Mouse (Mus musculus) midbrain, embryonic 12.5 days (tissue): ENCODE measurements around the gene Ankrd33b. TPM values are rescaled to one million over a fixed set of nuclear protein-coding genes. Genes with fewer than 3 reads are reported as not detected.

Source experiments
- ATAC-seq: fragments of 200-750 bp; cut with Nextera tagmentation; 2 replicates; pipeline ENCODE4 v1.8.0; 2017; ENCODE audit warnings: low read depth, moderate TSS enrichment, moderate library complexity; ENCODE audit not compliant: low FRiP score
- H3K27ac ChIP-seq: fragments of 300-500 bp; sonication (generic); replicated peaks from 2 replicates; pipeline ENCODE4 v1.5.1; 2016; ENCODE audit warnings: mild to moderate bottlenecking
- H3K27me3 ChIP-seq: fragments of 300-500 bp; sonication (generic); 2 replicates; pipeline ENCODE4 v1.6.1; 2016; ENCODE audit warnings: mild to moderate bottlenecking
- H3K36me3 ChIP-seq: fragments of 300-500 bp; sonication (generic); 2 replicates; pipeline ENCODE4 v1.6.1; 2016
- H3K4me1 ChIP-seq: fragments of 300-500 bp; sonication (generic); 2 replicates; pipeline ENCODE4 v1.6.1; 2016
- H3K4me2 ChIP-seq: fragments of 300-500 bp; sonication (generic); replicated peaks from 2 replicates; pipeline ENCODE4 v1.6.1; 2016; ENCODE audit warnings: mild to moderate bottlenecking, moderate library complexity
- H3K4me3 ChIP-seq: fragments of 300-500 bp; sonication (generic); 2 replicates; pipeline ENCODE4 v1.5.1; 2016; ENCODE audit warnings: mild to moderate bottlenecking
- H3K9ac ChIP-seq: fragments of 300-500 bp; sonication (generic); replicated peaks from 2 replicates; pipeline ENCODE4 v1.6.1; 2016; ENCODE audit warnings: mild to moderate bottlenecking, moderate library complexity
- H3K9me3 ChIP-seq: fragments of 300-500 bp; sonication (generic); 2 replicates; pipeline ENCODE4 v1.6.1; 2016; ENCODE audit warnings: mild to moderate bottlenecking
- WGBS: fragments of 180-500 bp; shearing (Covaris S2); methylation state at CpG from one replicate; pipeline ENCODE4 v1.1.7; 2016; 5-methylcytosine and 5-hydroxymethylcytosine counted together
- polyA plus RNA-seq: library from polyadenylated mRNA; unstranded; fragments of >200 nt; fragmentation: Nextera tagmentation; extraction: Ambion mirVana; gene quantifications from 2 replicates; pipeline ENCODE4 v1.2.1, GENCODE M21; 2016

Gene Ankrd33b
- polyA plus RNA-seq, 1 experiment from 2014 or later: 0.71 TPM

DNA sequence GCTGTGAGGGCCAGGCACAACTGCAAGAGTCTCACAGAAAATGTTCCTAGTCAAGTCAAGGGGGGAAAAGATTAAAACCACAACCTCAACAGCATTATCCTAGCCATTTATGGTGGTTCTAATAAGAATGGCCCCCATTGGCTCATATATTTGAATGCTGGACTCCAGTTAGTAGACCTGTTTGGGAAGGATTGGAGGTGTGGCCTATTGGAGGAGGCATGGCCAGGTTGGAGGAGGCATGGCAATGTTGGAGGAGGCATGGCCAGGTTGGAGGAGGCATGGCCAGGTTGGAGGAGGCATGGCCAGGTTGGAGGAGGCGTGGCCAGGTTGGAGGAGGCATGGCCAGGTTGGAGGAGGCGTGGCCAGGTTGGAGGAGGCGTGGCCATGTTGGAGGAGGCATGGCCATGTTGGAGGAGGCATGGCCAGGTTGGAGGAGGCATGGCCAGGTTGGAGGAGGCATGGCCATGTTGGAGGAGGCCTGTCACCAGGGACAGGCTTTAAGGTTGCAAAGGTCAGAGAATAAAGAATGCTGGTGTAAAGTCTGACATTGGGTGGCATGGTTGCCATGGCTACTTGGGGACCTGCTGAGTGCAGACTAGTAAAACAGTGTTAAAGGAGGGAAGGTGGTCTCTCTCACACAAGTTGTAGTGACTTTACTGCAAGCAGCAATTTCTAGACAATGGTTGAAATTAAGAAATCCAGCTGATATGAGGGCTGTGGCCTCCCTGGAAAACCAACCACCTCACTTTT is 50.3 kb downstream of the Ankrd33b start:
- Histone ChIP-seq H3K4me3 (no peak overlapping the region), H3K9me3 (0 out of 2 replicates have a peak, but pooled peaks cover 2% of the 10 kb centered on the region), H3K27ac (no peak overlapping the region), H3K9ac (no peak overlapping the region), H3K4me2 (no peak overlapping the region), H3K36me3 (no peaks in the 10 kb centered on the region), H3K27me3 (no peaks in the 10 kb centered on the region), H3K4me1 (peaks cover 19% of the 10 kb centered on the region)
- 89% methylated on average over 3 of the region's 3 CpGs for WGBS
- ATAC-seq: no peak

DNA sequence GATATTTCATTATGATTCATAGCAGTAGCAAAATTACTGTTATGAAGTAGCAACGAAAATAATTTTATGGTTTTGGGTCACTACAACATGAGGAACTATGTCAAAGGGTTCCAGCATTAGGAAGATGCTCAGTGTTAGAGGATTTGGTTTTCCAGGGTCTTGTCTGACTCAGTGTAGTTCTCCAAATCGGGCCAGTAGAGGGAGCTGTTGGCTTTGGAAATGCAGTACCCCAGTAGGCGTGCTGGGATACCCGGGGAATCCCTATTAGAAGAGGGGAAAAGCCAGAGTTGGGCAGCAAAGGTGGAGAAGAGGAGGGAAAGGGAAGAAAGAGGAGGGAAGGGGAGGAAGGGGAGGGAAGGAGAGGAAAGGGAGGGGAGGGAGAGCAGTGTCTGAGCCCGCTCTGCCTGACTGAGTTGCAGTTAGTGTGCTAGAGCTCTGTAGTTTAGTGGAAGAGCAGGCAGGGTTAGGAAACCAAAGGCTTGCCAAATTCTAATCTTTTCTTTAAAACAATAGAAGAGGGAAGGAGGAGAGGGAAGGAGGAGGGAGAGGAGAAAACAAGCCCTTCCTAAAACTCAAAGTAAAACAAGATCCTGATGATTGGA is 51.8 kb downstream of the Ankrd33b start:
- no peak overlapping the region for H3K4me3 ChIP-seq
- H3K4me2 ChIP-seq: no peak overlapping the region
- ATAC-seq: peak; percentile 84
- no peaks in the 10 kb centered on the region for H3K27me3 ChIP-seq
- H3K9me3 ChIP-seq: no peaks in the 10 kb centered on the region
- H3K4me1 ChIP-seq: peaks cover 19% of the 10 kb centered on the region
- H3K9ac ChIP-seq: no peak overlapping the region
- WGBS: 3% methylated on average over 5 of the region's 5 CpGs
- no peak overlapping the region for H3K27ac ChIP-seq
- H3K36me3 ChIP-seq: no peaks in the 10 kb centered on the region

- no peaks in the 10 kb centered on the region for H3K4me1 ChIP-seq
- no peaks in the 10 kb centered on the region for H3K9me3 ChIP-seq
- no peak overlapping the region for H3K9ac ChIP-seq
- no peak overlapping the region for H3K4me2 ChIP-seq
- no peak overlapping the region for H3K27ac ChIP-seq
- H3K36me3 ChIP-seq: no peaks in the 10 kb centered on the region
- no peak overlapping the region for H3K4me3 ChIP-seq
- WGBS: 74% methylated on average over 2 of the region's 2 CpGs
- no peak for ATAC-seq
- no peaks in the 10 kb centered on the region for H3K27me3 ChIP-seq
Observed at GRCm38 (mm10) chr15:31312001-31312400, 55.5 kb downstream of the Ankrd33b start.

GRCm38 (mm10) chr15:31309526-31309925 is 58.0 kb downstream of the Ankrd33b start:
- Histone ChIP-seq H3K4me3 (no peak overlapping the region), H3K4me1 (no peaks in the 10 kb centered on the region), H3K27ac (no peak overlapping the region), H3K36me3 (no peaks in the 10 kb centered on the region), H3K4me2 (no peak overlapping the region), H3K9ac (no peak overlapping the region), H3K27me3 (no peaks in the 10 kb centered on the region), H3K9me3 (no peaks in the 10 kb centered on the region)
- no peak for ATAC-seq
- 68% methylated on average over 15 of the region's 15 CpGs for WGBS

- Histone ChIP-seq H3K4me2 (no peak overlapping the region), H3K4me3 (no peak overlapping the region), H3K27ac (no peak overlapping the region), H3K4me1 (no peaks in the 10 kb centered on the region), H3K9ac (no peak overlapping the region), H3K9me3 (no peaks in the 10 kb centered on the region), H3K36me3 (no peaks in the 10 kb centered on the region), H3K27me3 (no peaks in the 10 kb centered on the region)
- ATAC-seq: no peak
- WGBS: 69% methylated on average over 4 of the region's 4 CpGs
Observed at GRCm38 (mm10) chr15:31306726-31307125, 60.8 kb downstream of the Ankrd33b start.

GRCm38 (mm10) chr15:31305181-31305580 is 62.3 kb downstream of the Ankrd33b start:
- H3K27me3 ChIP-seq: no peaks in the 10 kb centered on the region
- H3K9me3 ChIP-seq: no peaks in the 10 kb centered on the region
- no peaks in the 10 kb centered on the region for H3K4me1 ChIP-seq
- H3K4me2 ChIP-seq: no peak overlapping the region
- H3K27ac ChIP-seq: no peak overlapping the region
- no peaks in the 10 kb centered on the region for H3K36me3 ChIP-seq
- H3K4me3 ChIP-seq: no peak overlapping the region
- ATAC-seq: no peak
- WGBS: 63% methylated on average over 6 of the region's 6 CpGs
- H3K9ac ChIP-seq: no peak overlapping the region

DNA sequence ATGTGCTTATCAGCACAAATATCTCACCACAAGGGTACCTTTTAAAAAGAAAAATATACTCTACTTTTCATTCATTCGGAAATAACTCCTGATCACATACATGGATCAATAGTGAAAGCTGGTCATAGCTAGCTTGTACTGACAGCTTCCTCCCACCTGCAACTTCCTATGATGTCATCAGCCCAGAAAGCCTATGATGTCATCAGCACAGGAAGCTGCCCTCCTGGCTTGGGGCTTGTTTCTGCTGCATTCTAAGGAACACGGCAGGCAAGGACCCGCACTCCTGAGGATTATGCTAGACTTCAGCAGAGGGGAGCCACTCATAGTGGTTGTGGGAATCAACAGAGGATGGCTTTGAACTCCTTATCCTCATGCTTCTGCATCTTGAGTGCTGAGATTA is 63.2 kb downstream of the Ankrd33b start:
- H3K4me1 ChIP-seq: no peaks in the 10 kb centered on the region; the same call in 1 of the 2 replicates
- no peak overlapping the region for H3K9ac ChIP-seq
- no peaks in the 10 kb centered on the region for H3K27me3 ChIP-seq
- H3K9me3 ChIP-seq: no peaks in the 10 kb centered on the region
- no peak for ATAC-seq
- H3K4me3 ChIP-seq: no peak overlapping the region
- WGBS: 84% methylated on average over 3 of the region's 3 CpGs
- H3K36me3 ChIP-seq: no peaks in the 10 kb centered on the region
- no peak overlapping the region for H3K27ac ChIP-seq
- no peak overlapping the region for H3K4me2 ChIP-seq

DNA sequence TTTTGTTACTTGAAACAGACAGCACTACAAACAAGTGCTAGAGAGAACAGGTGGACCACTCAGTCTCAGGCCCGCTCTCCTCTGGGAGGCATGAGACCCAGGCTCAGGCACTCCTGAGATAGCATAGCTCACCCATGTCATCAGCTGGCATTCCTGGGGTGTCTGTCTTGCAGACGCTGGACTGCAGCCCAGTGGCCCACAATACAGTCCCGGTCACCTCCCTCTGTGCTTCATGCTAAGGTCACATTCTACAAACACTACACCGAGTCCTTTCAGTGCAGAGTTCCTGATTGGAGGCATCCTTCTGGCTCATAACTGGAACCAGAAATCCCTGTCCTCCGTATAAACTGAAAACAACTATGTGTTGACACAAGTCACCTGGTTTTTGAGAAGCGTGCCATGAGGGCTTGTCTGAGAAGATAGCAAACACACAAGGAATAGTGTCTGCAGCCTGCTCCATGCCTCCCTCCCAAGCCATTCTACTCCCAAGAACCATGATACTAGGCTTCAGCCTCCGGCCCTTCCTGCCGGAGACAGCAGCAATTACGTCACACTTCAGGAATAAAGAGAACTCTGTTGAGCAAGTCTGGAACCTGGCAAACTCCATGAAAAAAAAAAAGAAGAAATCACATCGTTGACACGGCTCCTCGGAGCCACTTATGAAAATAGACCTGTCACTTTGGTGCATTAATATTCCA is 65.1 kb downstream of the Ankrd33b start:
- ATAC-seq: no peak
- Histone ChIP-seq H3K27ac (no peak overlapping the region), H3K4me3 (no peak overlapping the region), H3K27me3 (peaks cover 17% of the 10 kb centered on the region), H3K4me1 (peaks cover 5% of the 10 kb centered on the region), H3K9ac (no peak overlapping the region), H3K9me3 (no peaks in the 10 kb centered on the region), H3K4me2 (no peak overlapping the region), H3K36me3 (no peaks in the 10 kb centered on the region)
- WGBS: 80% methylated on average over 12 of the region's 12 CpGs

- WGBS: 67% methylated on average over 6 of the region's 6 CpGs
- Histone ChIP-seq H3K9ac (no peak overlapping the region), H3K36me3 (no peaks in the 10 kb centered on the region), H3K4me3 (no peak overlapping the region), H3K27ac (no peak overlapping the region), H3K9me3 (no peaks in the 10 kb centered on the region), H3K27me3 (peaks cover 36% of the 10 kb centered on the region), H3K4me1 (peaks cover 14% of the 10 kb centered on the region), H3K4me2 (no peak overlapping the region)
- ATAC-seq: no peak
Observed at GRCm38 (mm10) chr15:31299258-31299917, 68.1 kb downstream of the Ankrd33b start.

DNA sequence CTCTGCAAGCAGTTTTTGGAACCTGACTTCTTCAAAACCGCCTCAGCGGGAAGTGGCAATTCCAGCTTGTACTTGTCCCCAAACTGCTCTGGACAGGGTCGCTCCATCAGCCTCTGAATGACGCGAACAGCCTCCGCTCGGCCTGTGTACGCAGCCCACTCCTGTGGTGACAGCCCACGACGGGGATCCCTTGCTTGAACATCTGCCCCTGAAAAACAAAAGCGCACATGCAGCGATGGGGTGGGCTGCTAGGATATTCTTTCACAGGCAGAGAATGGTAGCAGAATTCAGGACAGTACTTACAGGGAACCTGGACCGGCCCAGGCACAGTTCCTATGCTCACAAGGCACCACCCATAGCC is 69.8 kb downstream of the Ankrd33b start:
- Histone ChIP-seq H3K4me1 (peaks cover 15% of the 10 kb centered on the region), H3K9ac (no peak overlapping the region; the same call in 1 of the 2 replicates), H3K4me3 (peak overlapping the region; percentile 40), H3K9me3 (no peaks in the 10 kb centered on the region), H3K27me3 (peaks cover 36% of the 10 kb centered on the region), H3K36me3 (no peaks in the 10 kb centered on the region), H3K27ac (no peak overlapping the region), H3K4me2 (peak overlapping the region; percentile 63)
- WGBS: 24% methylated on average over 13 of the region's 13 CpGs
- no peak for ATAC-seq

- H3K27ac ChIP-seq: no peak overlapping the region
Observed at GRCm38 (mm10) chr15:31296882-31297776, 70.4 kb downstream of the Ankrd33b start.

More at GRCm38 (mm10) chr15:31296882-31297776, 70.4 kb downstream of the Ankrd33b start:
- Histone ChIP-seq H3K9me3 (no peaks in the 10 kb centered on the region), H3K4me3 (peak overlapping the region; percentile 40), H3K4me2 (peak overlapping the region; percentile 63), H3K4me1 (peaks cover 15% of the 10 kb centered on the region), H3K36me3 (no peaks in the 10 kb centered on the region), H3K27me3 (peaks cover 36% of the 10 kb centered on the region), H3K9ac (peak overlapping the region; percentile 41)
- WGBS: 9% methylated on average over 40 of the region's 40 CpGs
- 0 out of 2 replicates have a peak, but pooled peaks have one; percentile 23 for ATAC-seq
